Mouse (Mus musculus) megakaryocyte, embryonic 14.5 days (primary cell): ENCODE results near the gene Cd7.

Source experiments
- FLI1 ChIP-seq: IDR thresholded peaks from 2 replicates; pipeline ENCODE4 v1.6.1; 2012; ENCODE audit warnings: low read length, inconsistent platforms, mixed read lengths
- GATA1 ChIP-seq: IDR thresholded peaks from 3 replicates; pipeline ENCODE4 v1.6.1; 2012; ENCODE audit warnings: mixed read lengths, low read length, inconsistent platforms, borderline replicate concordance

DNA sequence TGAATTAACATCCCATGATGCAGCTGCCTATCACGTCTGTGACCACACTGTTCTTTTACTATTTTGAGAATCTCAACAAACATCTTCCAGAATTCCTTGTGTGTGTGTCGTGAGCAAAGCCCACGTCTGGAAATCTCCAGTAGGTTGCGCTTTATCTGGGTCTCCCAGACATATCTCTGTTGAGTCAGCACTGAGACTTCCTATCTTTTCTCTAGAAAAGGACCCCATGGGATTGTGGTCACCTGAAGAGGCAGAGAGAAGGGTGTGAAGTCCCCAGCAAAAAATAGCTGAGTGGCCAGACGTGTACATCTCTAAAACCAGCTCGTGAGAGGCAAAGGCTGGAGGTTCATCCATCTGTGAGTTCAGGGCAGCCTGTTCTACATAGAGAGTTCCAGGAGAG is 15.1 kb downstream of the Cd7 start:
- TF ChIP-seq GATA1: no peak
- TF ChIP-seq FLI1: no peak
